Mouse (Mus musculus): Measurements from ENCODE around the gene Nans.

DNA sequence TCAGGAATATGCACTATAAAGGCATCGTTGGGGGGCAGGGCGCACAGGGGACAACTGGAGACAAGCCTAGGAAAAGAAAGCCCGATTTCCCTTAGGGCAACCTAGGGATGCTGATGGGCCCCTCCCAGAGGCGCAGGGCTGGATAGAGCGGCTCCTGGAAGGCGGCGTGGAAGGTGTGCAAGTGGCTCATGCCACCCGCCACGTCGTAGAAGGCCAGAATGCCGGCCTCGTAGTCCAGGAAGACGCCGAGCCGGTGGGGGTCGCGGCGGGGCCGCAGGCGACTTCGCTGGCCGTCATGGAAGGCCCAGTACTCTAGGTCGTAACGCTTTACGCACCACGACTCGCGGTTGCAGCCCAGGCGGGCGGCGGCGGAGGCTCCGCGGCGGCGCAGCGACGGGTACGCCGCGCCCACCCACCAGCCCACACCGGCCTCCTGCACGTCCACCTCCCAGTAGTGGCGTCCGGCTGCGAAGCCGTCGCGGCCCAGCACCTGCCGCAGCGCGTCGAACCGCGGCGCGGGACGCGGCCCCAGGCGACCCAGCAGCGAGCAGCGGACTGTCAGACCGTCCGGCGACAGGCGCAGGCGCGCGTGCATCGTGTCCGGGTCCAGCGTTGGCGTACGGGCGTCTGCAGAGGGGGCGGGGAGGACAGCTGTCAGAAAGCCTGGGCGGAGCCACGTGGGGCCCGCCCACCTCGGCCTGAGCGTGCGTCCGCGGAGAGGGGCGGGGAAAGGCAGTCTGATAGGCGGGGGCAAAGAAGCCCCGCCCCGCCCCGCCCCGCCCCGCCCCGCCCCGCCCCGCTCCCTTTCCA, 18.0 kb downstream of the Nans start:
- peak; percentile 96 for TF ChIP-seq POLR2A (IDR thresholded peaks at IDR 0.05; ENCODE audit: insufficient read length, low read depth)
- peak; percentile 24 for TF ChIP-seq REST (IDR thresholded peaks at IDR 0.05; ENCODE audit: insufficient read depth, insufficient read length)
- TF ChIP-seq MAX (IDR thresholded peaks at IDR 0.05; ENCODE audit: low read depth) = no peak
- TF ChIP-seq USF1 (IDR thresholded peaks at IDR 0.05; ENCODE audit: low read depth) = peak; percentile 62
- TF ChIP-seq MYOD1 (IDR thresholded peaks at IDR 0.05; ENCODE audit: control insufficient read depth in 1 of 3, insufficient read length in 2 of 3, low read depth in 2 of 3) = peak in 2 of 3 experiments; percentile 88 to 94
- no peak for TF ChIP-seq TCF12 (IDR thresholded peaks at IDR 0.05; ENCODE audit: insufficient read depth, poor library complexity, severe bottlenecking)
- no peak for TF ChIP-seq SRF (IDR thresholded peaks at IDR 0.05; ENCODE audit: control insufficient read depth, insufficient read length, low read depth)
- no peak for TF ChIP-seq E2F4 (IDR thresholded peaks at IDR 0.05; ENCODE audit: insufficient read depth)
- TF ChIP-seq TCF3 (IDR thresholded peaks at IDR 0.05; ENCODE audit: insufficient read length, low read depth) = no peak
